Mouse (Mus musculus) bone marrow macrophage, adult 2 months (primary cell): ENCODE measurements around the gene Errfi1.

Experiments
- CTCF ChIP-seq: IDR thresholded peaks from 2 replicates; pipeline ENCODE4 v1.5.1; 2012; ENCODE audit warnings: low read depth, mild to moderate bottlenecking, low read length, moderate library complexity
- POLR2A ChIP-seq: IDR thresholded peaks from 2 replicates; pipeline ENCODE4 v1.6.1; 2012; ENCODE audit warnings: mild to moderate bottlenecking, low read depth, low read length, borderline replicate concordance

DNA sequence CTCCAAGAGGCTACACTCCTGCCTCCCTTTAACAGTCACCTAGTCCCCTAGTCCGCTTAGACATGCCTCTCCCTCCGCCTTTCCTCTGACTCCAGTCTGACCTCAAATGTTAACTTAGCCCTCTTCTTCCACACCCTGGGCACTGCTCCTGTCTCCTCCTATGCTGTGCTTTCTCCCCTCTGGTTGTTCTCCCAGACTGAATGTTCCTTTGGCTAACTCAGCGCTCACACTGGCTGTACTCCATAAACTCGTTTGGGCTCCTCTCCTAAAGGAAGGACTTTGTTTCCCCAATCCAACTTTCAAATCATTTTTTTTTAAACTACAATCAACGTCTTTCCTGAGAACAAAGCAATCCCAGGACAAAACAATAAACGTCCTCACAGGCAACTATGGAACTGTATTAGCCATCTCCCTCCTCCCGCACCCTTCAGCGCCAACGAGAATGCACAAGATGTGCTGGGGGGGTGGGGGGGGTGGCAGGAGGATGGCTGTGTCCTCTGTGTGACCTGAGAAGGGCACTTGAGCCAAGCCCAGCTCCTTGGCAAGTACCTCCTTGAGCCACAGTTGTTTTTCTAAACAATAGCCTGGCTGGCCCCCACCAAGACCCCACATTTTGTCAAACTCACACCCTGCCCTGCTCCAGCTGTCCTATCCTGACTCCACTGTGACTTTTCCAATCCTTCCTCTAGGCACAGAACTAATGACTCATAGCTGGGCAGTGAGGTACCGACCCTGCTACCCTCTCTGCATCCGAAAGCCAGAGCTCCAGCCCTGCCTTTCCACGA lies 34.4 kb upstream of the Errfi1 start:
- TF ChIP-seq CTCF (no peak), POLR2A (no peak)
